Mouse (Mus musculus) liver, adult 2 months (tissue): ENCODE results near the gene Six5. TPM values are rescaled to one million over a fixed set of nuclear protein-coding genes. Genes with fewer than 3 reads are reported as not detected.
A peak's percentile ranks its signal among the peaks of the same experiment; 100 is the strongest.

Experiments
- DNase-seq: peaks from one replicate; pipeline ENCODE4 v3.0.0-alpha.2; 2011; ENCODE audit warnings: low read depth, low spot score; ENCODE audit errors: extremely low read depth
- H3K27ac ChIP-seq: fragments of 200-500 bp; replicated peaks from 2 replicates; pipeline ENCODE4 v1.5.1; 2012; ENCODE audit warnings: low read depth, mild to moderate bottlenecking, control low read depth, inconsistent platforms, low read length; ENCODE audit not compliant: insufficient read depth
- H3K27me3 ChIP-seq: fragments of 200-500 bp; 2 replicates; pipeline ENCODE4 v1.6.1; 2012; ENCODE audit warnings: mild to moderate bottlenecking, moderate library complexity, low read length, inconsistent platforms; ENCODE audit not compliant: control insufficient read depth, insufficient read depth
- H3K36me3 ChIP-seq: fragments of 200-500 bp; 2 replicates; pipeline ENCODE4 v1.6.1; 2012; ENCODE audit warnings: low read length, inconsistent platforms; ENCODE audit not compliant: control insufficient read depth, insufficient read depth
- H3K4me1 ChIP-seq: fragments of 200-500 bp; 2 replicates; pipeline ENCODE4 v1.6.1; 2011; ENCODE audit warnings: low read length; ENCODE audit not compliant: control insufficient read depth, insufficient read depth
- H3K4me3 ChIP-seq: fragments of 200-500 bp; 2 replicates; pipeline ENCODE4 v1.5.1; 2011; ENCODE audit warnings: low read depth, mild to moderate bottlenecking, control low read depth, low read length, moderate library complexity; ENCODE audit not compliant: insufficient read depth
- H3K79me2 ChIP-seq: fragments of 200-500 bp; 2 replicates; pipeline ENCODE4 v1.6.1; 2012; ENCODE audit warnings: inconsistent platforms, mild to moderate bottlenecking, low read length, moderate library complexity; ENCODE audit not compliant: control insufficient read depth, insufficient read depth
- H3K9ac ChIP-seq: fragments of 200-500 bp; 2 replicates; pipeline ENCODE4 v1.6.1; 2012; ENCODE audit warnings: low read depth, mild to moderate bottlenecking, control low read depth, inconsistent platforms, low read length
- CTCF ChIP-seq: fragments of 200-500 bp; IDR thresholded peaks from 2 replicates; pipeline ENCODE4 v1.5.1; 2011; ENCODE audit warnings: low read depth, low read length, control low read depth
- POLR2A ChIP-seq: fragments of 200-500 bp; IDR thresholded peaks from 2 replicates; pipeline ENCODE4 v1.6.1; 2011; ENCODE audit warnings: low read length, control low read depth; ENCODE audit not compliant: insufficient read depth; ENCODE audit errors: extremely low read depth
- WGBS: fragments of 180-500 bp; shearing (Covaris S2); methylation state at CpG from one replicate; pipeline ENCODE4 v1.1.7; 2018; 5-methylcytosine and 5-hydroxymethylcytosine counted together
- polyA plus RNA-seq: library from polyadenylated mRNA; depleted of rRNA; stranded (reverse); fragments of >200 nt; gene quantifications from 2 replicates; pipeline ENCODE4 v1.2.3, GENCODE M21; 2012
- total RNA-seq: library from RNA; depleted of rRNA; stranded (reverse); fragments of >200 nt; gene quantifications from 2 replicates; pipeline ENCODE4 v1.2.3, GENCODE M21; 2014

The Six5 gene
- total and polyA plus RNA-seq, 2 experiments: 1.8 to 8.7 TPM

GRCm38 (mm10) chr7:19073504-19073903 lies 20.9 kb upstream of the Six5 start:
- DNase-seq: no peak
- TF ChIP-seq CTCF (peak; percentile 79), POLR2A (no peak)
- H3K4me1 ChIP-seq: peaks cover 10% of the 10 kb centered on the region

GRCm38 (mm10) chr7:19074494-19074893 lies 19.9 kb upstream of the Six5 start:
- no peak for DNase-seq
- H3K9ac ChIP-seq: no peak overlapping the region
- H3K79me2 ChIP-seq: no peaks in the 10 kb centered on the region
- peaks cover 10% of the 10 kb centered on the region for H3K4me1 ChIP-seq
- no peaks in the 10 kb centered on the region for H3K27me3 ChIP-seq
- 91% methylated on average over 6 of the region's 6 CpGs for WGBS
- H3K4me3 ChIP-seq: no peak overlapping the region
- no peaks in the 10 kb centered on the region for H3K36me3 ChIP-seq
- TF ChIP-seq POLR2A (no peak), CTCF (no peak)
- no peak overlapping the region for H3K27ac ChIP-seq

More at GRCm38 (mm10) chr7:19073504-19073903, 20.9 kb upstream of the Six5 start:
- no peak overlapping the region for H3K9ac ChIP-seq
- H3K36me3 ChIP-seq: no peaks in the 10 kb centered on the region
- H3K27ac ChIP-seq: no peak overlapping the region
- H3K27me3 ChIP-seq: no peaks in the 10 kb centered on the region
- H3K4me3 ChIP-seq: no peak overlapping the region
- 86% methylated on average over 9 of the region's 9 CpGs for WGBS
- no peaks in the 10 kb centered on the region for H3K79me2 ChIP-seq

GRCm38 (mm10) chr7:19075231-19075630 lies 19.2 kb upstream of the Six5 start:
- Histone ChIP-seq H3K9ac (no peak overlapping the region), H3K4me1 (peaks cover 10% of the 10 kb centered on the region), H3K36me3 (no peaks in the 10 kb centered on the region), H3K27me3 (no peaks in the 10 kb centered on the region), H3K4me3 (no peak overlapping the region), H3K79me2 (no peaks in the 10 kb centered on the region), H3K27ac (no peak overlapping the region)
- 62% methylated on average over 5 of the region's 5 CpGs for WGBS
- TF ChIP-seq POLR2A (no peak), CTCF (no peak)
- DNase-seq: no peak

GRCm38 (mm10) chr7:19075723-19076585 lies 18.4 kb upstream of the Six5 start, which contains the start of gene Dmwd:
Dmwd (plus strand) TSS chr7:19076227.
- no peaks in the 10 kb centered on the region for H3K79me2 ChIP-seq
- H3K27ac ChIP-seq: peak within 1 kb of the TSS; percentile 64
- TF ChIP-seq POLR2A: no peak
- no peak for TF ChIP-seq CTCF
- H3K4me1 ChIP-seq: peaks cover 10% of the 10 kb centered on the region
- H3K9ac ChIP-seq: peak within 1 kb of the TSS; percentile 71
- peak; percentile 85 for DNase-seq
- under 1% methylated on average over 89 of the region's 91 CpGs for WGBS
- no peaks in the 10 kb centered on the region for H3K36me3 ChIP-seq
- no peaks in the 10 kb centered on the region for H3K27me3 ChIP-seq
- peak within 1 kb of the TSS; percentile 61 for H3K4me3 ChIP-seq

GRCm38 (mm10) chr7:19076586-19076991 lies 17.8 kb upstream of the Six5 start:
- H3K27ac ChIP-seq: peak overlapping the region; percentile 64
- TF ChIP-seq CTCF: no peak
- no peak for TF ChIP-seq POLR2A
- H3K27me3 ChIP-seq: no peaks in the 10 kb centered on the region
- H3K4me3 ChIP-seq: peak overlapping the region; percentile 61
- no peaks in the 10 kb centered on the region for H3K36me3 ChIP-seq
- no peak for DNase-seq
- H3K79me2 ChIP-seq: no peaks in the 10 kb centered on the region
- peak overlapping the region; percentile 71 for H3K9ac ChIP-seq
- peaks cover 10% of the 10 kb centered on the region for H3K4me1 ChIP-seq
- 4% methylated on average over 21 of the region's 22 CpGs for WGBS

- peaks cover 10% of the 10 kb centered on the region for H3K4me1 ChIP-seq
- peak; percentile 42 for DNase-seq
Observed at GRCm38 (mm10) chr7:19077761-19078160, 16.6 kb upstream of the Six5 start.

More at GRCm38 (mm10) chr7:19077761-19078160, 16.6 kb upstream of the Six5 start:
- Histone ChIP-seq H3K27me3 (no peaks in the 10 kb centered on the region), H3K4me3 (no peak overlapping the region; the same call in 1 of the 2 replicates), H3K27ac (peak overlapping the region; percentile 12; the same call in 1 of the 2 replicates), H3K79me2 (no peaks in the 10 kb centered on the region), H3K36me3 (no peaks in the 10 kb centered on the region), H3K9ac (no peak overlapping the region)
- TF ChIP-seq CTCF (no peak), POLR2A (no peak)
- 73% methylated on average over 14 of the region's 14 CpGs for WGBS
